Mouse (Mus musculus) G1E (cell line): ENCODE data around the gene Glrx3.

Experiments used
- CTCF ChIP-seq: IDR thresholded peaks from 2 replicates; pipeline ENCODE4 v1.5.1; 2012; ENCODE audit warnings: low read depth, low read length, inconsistent platforms, mixed read lengths
- GATA1 ChIP-seq: IDR thresholded peaks from 2 replicates; pipeline ENCODE4 v1.6.1; 2012; ENCODE audit warnings: borderline replicate concordance, low read length, inconsistent platforms, mixed read lengths
- GATA2 ChIP-seq: IDR thresholded peaks from 2 replicates; pipeline ENCODE4 v1.6.1; 2012; ENCODE audit warnings: low read depth, low read length, inconsistent platforms, borderline replicate concordance
- TAL1 ChIP-seq: conservative IDR thresholded peaks from 2 replicates; pipeline ENCODE4 v1.6.1; 2012; ENCODE audit warnings: low read depth, low read length, inconsistent platforms, mixed read lengths

- TF ChIP-seq CTCF (no peak), GATA2 (no peak), TAL1 (no peak), GATA1 (no peak)
Measured at GRCm38 (mm10) chr7:137431769-137432603, 5.4 kb upstream of the Glrx3 start.
